ENCODE assay signal across 27 mouse cellular contexts in the genomic region with DNA sequence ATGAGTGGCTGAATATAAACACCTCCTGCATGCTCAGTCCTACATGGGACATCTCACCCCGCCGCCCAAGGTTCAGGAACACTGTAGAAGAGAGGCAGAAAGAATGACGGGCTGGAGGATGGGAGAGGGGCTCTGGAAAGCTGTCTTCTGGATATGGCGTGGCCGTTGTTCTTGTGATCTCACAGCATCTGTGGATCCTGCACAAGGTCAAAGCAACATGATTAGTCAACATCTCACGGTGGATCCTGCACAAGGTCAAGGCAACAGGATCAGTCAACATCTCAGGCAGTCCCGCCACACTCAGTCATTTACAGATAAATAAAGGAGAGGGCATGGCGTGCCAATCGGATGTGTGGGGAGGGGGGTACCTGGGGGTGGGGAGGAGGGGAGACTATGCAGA.
"Had no signal": no experiment of that assay in that cellular context is flagged by ENCODE, and none has a peak within 500 bp of the region (broad histone marks: within the 10 kb centered on the region; RNA-seq: fewer than 3 reads in every experiment).

No protein-coding gene starts in this region.

- H3K9ac ChIP-seq: heart, embryonic 12.5 days; hindbrain, embryonic 13.5 days; hindbrain, embryonic 15.5 days; kidney, embryonic 15.5 days; limb, embryonic 12.5 days; liver, embryonic 13.5 days; liver, embryonic 15.5 days; liver, postnatal 0 days had no signal

- H3K36me3 ChIP-seq: heart, embryonic 12.5 days; hindbrain, embryonic 13.5 days; hindbrain, embryonic 15.5 days; kidney, embryonic 15.5 days; limb, embryonic 12.5 days; liver, embryonic 13.5 days; liver, embryonic 15.5 days had no signal

- H3K27ac ChIP-seq: gastrocnemius, adult 2 months; heart, adult 2 months; hindbrain, embryonic 13.5 days; hindbrain, embryonic 15.5 days; hindbrain, postnatal 0 days; kidney, embryonic 15.5 days; kidney, postnatal 0 days; limb, embryonic 12.5 days; liver, embryonic 13.5 days; liver, embryonic 15.5 days had no signal

- H3K4me3 ChIP-seq: gastrocnemius, adult 2 months; heart, adult 2 months; heart, embryonic 12.5 days; hindbrain, embryonic 13.5 days; hindbrain, embryonic 15.5 days; kidney, embryonic 15.5 days; limb, embryonic 12.5 days; liver, embryonic 13.5 days; liver, embryonic 15.5 days had no signal

- ATAC-seq: hindbrain, postnatal 0 days; intestine, embryonic 16.5 days; liver, postnatal 0 days had no signal

- H3K4me1 ChIP-seq: liver, embryonic 13.5 days; liver, embryonic 15.5 days had no signal

- H3K9me3 ChIP-seq: hindbrain, embryonic 13.5 days; hindbrain, embryonic 15.5 days; kidney, embryonic 15.5 days; liver, embryonic 13.5 days; liver, embryonic 15.5 days had no signal

- DNase-seq: gastrocnemius, adult 2 months; gastrocnemius, postnatal 14 days; gastrocnemius, postnatal 36 days; heart, adult 11 months; heart, adult 2 months; heart, postnatal 10 days; kidney, adult 11 months; kidney, adult 2 months; kidney, adult 9 months; kidney, postnatal 14 days; kidney, postnatal 36 days; layer of hippocampus, adult 9-11 months; layer of hippocampus, postnatal 36 days; left cerebral cortex, postnatal 4 days; liver; liver, embryonic 13.5 days; liver, postnatal 0 days had no signal

- H3K27me3 ChIP-seq: heart, embryonic 12.5 days; limb, embryonic 12.5 days; liver, embryonic 13.5 days; liver, embryonic 15.5 days had no signal

- H3K4me2 ChIP-seq: heart, embryonic 12.5 days; hindbrain, embryonic 13.5 days; hindbrain, embryonic 15.5 days; kidney, embryonic 15.5 days; limb, embryonic 12.5 days; liver, embryonic 11.5 days; liver, embryonic 13.5 days; liver, embryonic 15.5 days had no signal
